Mouse (Mus musculus) G1E (cell line): ENCODE data around the gene Tenm2.

ENCODE experiments used
- CTCF ChIP-seq: IDR thresholded peaks from 2 replicates; pipeline ENCODE4 v1.5.1; 2012; ENCODE audit warnings: low read depth, low read length, inconsistent platforms, mixed read lengths
- GATA1 ChIP-seq: IDR thresholded peaks from 2 replicates; pipeline ENCODE4 v1.6.1; 2012; ENCODE audit warnings: borderline replicate concordance, low read length, inconsistent platforms, mixed read lengths
- GATA2 ChIP-seq: IDR thresholded peaks from 2 replicates; pipeline ENCODE4 v1.6.1; 2012; ENCODE audit warnings: low read depth, low read length, inconsistent platforms, borderline replicate concordance
- POLR2AphosphoS5 ChIP-seq: IDR thresholded peaks from 2 replicates; pipeline ENCODE4 v1.6.1; 2012; ENCODE audit warnings: low read depth, low read length, inconsistent platforms; ENCODE audit not compliant: insufficient replicate concordance
- TAL1 ChIP-seq: conservative IDR thresholded peaks from 2 replicates; pipeline ENCODE4 v1.6.1; 2012; ENCODE audit warnings: low read depth, low read length, inconsistent platforms, mixed read lengths

- TF ChIP-seq GATA1 (no peak), CTCF (no peak), GATA2 (no peak), TAL1 (no peak), POLR2AphosphoS5 (no peak)
Measured at GRCm38 (mm10) chr11:36302096-36302495, 933.7 kb downstream of the Tenm2 start.
